Mouse (Mus musculus) heart, adult 2 months (tissue): ENCODE measurements around the gene Nmu.

Experiments
- CTCF ChIP-seq: fragments of 200-600 bp; IDR thresholded peaks from 2 replicates; pipeline ENCODE4 v1.8.1; 2022; ENCODE audit warnings: antibody characterized with exemption, mild to moderate bottlenecking, moderate library complexity
- POLR2A ChIP-seq: fragments of 200-500 bp; IDR thresholded peaks from 2 replicates; pipeline ENCODE4 v1.6.1; 2011; ENCODE audit warnings: mild to moderate bottlenecking, low read depth, low read length, control low read depth; ENCODE audit not compliant: insufficient read depth

DNA sequence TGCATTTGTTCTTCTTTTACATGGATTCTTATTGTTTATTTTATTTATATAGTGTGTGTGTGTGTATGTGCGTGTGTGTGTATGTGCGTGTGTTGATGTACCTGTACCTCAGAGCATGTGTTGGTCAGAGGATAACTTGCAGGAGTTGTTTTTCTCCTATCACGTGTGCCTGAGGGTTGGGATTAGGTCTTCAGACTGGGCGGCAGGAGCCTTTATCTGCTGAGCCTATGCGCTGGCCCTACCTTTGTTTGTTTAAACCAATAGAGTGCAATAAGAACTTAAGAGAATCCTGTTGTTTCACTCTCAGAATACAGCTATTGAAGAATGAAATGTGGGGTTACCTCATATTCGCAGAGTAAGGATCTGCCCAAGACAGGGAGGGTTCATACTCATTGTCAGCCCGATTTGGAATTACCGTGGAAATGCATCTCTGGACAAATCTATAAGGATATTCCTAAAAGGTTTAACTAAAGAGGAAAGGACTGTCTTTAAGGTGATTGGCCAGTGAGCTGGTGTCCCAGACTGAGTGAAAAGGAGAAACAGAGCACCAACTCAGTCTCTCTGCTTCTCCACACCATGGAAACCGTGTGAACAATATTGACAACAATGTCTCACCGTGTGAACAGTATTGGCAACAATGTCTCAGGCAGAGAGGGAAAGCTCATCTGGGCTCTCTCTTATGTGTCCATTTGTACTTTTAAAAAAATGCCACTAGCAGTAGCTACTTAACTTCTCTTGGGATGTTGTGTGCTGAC lies 25.6 kb upstream of the Nmu start:
- TF ChIP-seq CTCF (no peak), POLR2A (no peak)
